Mouse (Mus musculus): ENCODE measurements around the gene Ccdc60.
A peak's percentile ranks its signal among the peaks of the same experiment; 100 is the strongest.

DNA sequence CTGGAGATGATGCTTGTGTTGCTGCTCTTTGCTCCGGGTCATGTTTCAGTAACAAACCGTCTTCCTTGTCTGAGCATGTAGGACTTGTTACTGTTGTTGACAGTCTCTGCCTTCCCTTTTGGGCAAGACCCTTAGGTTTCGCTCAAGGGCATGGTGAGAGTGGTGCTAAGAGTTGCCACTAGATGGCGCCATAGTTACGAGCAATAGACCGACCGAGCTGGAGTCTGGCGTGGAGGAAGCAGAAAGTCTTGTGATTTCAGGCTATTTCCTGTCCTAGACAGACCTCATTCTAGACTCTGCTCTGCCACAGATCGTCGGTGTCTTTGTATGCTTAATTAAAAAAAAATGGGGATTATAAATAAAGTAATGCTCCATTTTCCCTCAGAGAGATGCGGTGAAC, 165.4 kb downstream of the Ccdc60 start:
- TF ChIP-seq POLR2A (IDR thresholded peaks at IDR 0.05; ENCODE audit: borderline replicate concordance, insufficient read depth, low read length) (no peak), CTCF (IDR thresholded peaks at IDR 0.05; ENCODE audit: borderline replicate concordance, insufficient read depth, low read depth, low read length) (peak; percentile 97)

Measured in cerebellum, adult 2 months (tissue).